Mouse (Mus musculus): ENCODE measurements around the gene Cmas.

The Cmas gene

DNA sequence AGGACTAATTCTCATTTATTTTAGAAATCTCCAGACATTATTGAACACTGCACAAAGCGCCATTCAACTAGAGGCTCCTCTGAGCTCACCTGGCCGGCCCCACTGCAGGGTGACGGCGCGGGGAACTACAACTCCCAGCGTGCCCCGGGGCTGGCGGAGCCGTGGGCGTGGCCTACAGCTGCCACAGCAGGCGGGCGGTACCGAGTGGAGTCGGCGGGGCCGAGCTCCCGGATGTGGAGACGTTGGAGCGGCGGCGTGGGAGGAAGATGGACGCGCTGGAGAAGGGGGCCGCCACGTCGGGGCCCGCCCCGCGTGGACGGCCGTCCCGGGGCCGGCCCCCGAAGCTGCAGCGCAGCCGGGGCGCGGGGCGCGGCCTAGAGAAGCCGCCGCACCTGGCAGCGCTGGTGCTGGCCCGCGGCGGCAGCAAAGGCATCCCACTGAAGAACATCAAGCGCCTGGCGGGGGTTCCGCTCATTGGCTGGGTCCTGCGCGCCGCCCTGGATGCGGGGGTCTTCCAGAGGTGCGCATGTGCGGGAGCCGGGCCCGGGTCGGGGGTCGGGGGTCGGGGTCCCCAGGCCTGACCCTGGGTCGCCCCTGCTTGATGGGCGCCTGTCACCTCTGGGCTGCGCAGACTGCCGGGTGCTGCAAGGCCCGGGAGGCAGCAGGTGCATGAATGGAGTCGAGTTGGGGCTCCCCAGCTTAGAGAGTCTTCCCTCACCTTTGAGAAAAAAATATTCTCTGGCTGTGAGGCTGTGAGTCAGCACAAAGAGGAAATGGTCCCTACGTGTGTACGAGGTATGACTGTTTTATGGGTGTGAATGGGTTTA, at the start of gene Cmas:
TSS of gene Cmas (plus strand) at position 180 of the 827 bp plus-strand sequence.
- peak; percentile 95 for DNase-seq

DNA sequence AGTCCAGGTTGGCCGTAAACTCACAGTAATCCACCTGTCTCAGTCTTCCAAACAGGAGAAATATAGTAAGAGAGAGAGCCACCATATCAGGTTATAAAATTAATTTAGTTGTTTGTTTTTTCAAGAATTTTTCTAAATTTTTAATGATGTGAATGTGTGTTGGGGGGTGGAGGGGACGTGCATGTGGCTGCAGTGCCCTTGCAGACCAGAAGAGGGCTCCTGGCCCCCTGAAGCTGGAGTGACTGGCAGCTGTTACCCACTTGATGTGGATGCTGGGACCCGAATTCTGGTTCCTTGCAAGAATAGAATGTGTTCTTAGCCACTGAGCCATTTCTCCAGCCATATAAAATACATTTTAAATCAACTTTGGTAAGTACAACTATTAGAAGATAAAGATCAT, 49.8 kb upstream of the Cmas start:
- no peak for DNase-seq

DNA sequence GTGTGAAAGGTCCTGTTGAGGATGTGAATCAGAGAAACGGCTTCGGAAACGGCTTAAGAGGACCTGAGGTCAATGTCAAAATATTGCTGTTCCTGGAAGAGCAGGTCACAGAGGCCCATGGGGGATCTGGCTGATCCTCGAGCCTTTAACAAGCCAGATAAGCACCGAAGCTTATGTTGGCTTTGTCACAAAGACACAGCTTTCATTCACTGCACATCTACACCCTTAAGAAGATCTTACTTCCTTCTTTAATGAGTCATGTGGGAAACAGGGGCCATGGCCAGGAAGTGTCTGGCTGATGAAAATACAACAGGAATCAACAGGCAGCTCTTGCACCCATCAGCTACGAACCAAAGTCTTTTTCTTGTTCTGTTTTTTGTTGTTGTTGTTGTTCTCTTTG, 48.1 kb upstream of the Cmas start:
- DNase-seq = no peak

DNA sequence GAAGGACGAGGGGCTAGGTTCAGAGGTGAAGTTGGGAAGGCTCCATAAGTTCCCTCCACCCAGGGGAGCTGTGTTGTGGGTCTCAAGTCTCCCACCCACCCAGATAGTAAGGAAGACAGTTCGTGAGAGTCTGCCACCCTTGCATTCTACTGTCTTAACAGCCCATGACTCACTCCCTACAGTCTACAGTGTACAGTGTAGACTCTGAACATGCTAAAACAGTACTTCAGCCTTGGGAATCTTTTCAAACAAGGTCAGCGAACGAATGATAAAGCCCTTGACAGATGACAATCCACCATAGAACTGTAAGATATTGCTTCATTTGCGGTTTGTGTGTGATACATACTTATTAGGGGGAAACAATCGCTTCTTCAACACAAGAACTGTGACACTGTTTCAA, 45.8 kb upstream of the Cmas start:
- no peak for DNase-seq

DNA sequence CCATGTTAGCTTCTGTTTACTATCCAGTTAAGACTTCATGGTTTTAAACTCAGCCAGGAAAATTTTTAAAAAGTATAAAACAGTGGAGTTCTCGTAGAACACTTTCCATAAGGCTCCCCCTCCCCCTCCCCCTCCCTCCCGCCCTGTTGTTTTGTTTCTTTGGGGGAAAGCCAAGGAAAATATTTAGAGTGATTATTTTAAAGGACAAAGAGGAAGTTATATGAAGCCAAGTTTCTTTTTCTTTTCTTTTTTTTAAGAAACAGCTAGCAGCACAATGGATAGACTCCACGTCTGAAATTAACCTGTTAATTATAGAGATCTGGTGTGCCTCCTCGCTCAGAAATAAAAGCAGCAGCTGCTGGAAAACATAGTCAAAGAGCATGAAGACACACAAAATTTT, 45.4 kb upstream of the Cmas start:
- DNase-seq = no peak

DNA sequence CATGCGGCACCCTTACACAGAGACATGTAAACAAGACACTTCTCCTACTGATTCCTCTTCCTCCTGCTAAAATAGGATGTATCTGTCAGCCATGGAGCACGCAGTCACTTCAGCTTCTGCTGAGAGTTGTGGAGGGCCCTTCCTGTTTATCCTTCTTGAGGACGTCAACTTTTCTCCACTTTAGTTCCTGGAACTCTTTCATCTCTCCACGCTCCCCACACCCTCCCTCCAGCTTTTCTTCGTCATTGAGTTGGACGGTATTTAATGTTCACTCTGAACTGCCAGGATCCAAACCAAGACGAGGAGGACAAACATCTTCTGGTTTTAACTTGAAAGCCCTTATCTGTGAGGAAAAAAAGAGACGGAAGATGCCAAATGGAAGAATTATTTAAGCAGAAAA, 41.5 kb upstream of the Cmas start:
- no peak for DNase-seq

DNA sequence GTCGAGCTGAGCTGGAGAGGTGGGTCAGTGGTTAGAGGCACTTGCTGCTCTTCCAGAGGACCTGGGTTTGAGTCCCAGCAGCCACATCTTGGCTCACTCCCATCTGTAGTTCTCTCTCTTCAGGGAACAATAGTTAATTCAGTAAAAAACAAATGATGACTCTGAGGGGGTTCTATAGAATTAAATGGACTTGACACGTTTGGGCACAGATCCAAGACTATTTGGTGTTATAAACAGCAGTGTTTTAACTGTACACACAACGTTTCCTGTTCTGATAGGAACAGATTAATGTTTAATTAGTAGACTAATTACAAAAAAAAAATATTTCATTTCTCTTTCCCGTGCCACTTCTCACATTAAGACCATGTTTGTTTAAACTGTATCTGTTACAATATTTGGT, 39.3 kb upstream of the Cmas start:
- DNase-seq = no peak

DNA sequence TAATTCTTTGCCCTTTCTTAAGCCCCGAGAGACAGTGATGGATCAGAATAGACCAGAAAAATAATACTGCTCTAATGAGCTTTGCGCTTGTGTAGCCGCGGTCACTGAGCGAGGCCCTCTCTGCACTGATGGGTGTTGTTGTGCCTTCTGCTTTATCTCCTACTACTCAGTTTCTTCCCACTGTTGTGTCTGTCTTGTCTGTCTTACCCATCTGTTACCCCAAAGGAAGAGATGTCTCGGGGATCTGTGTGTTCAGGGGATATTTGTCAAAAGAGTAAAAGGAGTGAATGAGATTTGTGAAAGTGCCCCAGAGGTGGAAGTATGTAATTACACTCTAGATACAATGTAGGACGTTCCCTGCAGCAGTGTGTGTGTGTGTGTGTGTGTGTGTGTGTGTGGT, 38.3 kb upstream of the Cmas start:
- DNase-seq = no peak

DNA sequence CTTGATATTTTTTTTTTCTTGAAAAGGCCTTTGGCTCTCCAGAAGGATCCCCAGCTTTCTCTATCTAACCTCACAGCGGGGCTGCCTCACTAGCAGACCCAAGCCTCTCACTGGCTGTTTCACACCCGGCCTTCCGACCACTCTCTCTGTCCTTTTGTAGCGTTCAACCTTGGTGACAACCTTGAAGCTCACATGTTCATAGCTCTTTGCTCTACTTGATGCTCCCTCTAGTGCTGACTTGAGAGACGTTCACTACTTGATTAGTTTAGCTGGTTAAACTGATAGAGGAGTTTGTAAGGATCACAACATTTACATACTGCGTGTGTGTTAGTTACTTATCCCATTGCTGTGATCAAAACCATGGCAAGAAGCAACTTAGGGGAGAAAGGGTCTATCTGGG, 35.8 kb upstream of the Cmas start:
- DNase-seq = no peak

DNA sequence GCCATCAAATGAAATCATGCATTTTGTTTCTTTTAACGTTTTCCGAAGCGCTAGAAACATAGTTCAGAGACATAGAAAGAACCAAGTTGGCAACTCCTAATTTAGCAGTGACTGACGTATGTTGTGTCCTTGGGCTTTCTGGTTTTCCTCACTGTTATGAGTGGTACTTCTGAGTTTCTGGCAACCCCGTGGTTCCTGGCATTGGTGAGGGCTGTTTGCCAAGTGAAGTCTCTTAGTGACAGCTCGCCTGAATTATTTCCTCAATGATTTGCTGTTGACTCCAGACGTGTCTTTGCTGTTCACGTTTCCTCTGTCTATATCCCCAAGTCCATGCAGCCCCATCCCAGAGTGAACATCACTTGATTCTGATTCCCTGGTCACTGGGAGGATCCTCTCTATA, 34.8 kb upstream of the Cmas start:
- DNase-seq = no peak

DNA sequence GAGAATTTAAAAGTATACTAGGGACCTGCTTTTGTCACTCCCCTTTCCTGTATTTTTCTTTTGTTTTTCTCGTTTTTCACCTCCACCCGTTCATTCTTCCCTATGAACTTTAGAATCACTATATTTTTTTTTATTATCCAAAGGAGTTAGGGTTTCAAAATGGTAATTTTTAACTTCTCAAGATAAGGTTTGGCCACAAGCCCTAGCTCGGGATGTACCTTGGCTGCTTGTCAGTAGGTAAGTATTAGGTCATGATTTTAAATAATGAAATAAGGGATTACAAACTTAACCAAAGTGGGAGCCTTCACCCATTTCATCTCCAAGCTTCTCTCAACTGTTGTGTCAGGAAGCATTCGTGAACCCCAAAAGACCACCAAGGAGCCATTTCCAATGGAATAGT, 30.5 kb upstream of the Cmas start:
- no peak for DNase-seq

DNA sequence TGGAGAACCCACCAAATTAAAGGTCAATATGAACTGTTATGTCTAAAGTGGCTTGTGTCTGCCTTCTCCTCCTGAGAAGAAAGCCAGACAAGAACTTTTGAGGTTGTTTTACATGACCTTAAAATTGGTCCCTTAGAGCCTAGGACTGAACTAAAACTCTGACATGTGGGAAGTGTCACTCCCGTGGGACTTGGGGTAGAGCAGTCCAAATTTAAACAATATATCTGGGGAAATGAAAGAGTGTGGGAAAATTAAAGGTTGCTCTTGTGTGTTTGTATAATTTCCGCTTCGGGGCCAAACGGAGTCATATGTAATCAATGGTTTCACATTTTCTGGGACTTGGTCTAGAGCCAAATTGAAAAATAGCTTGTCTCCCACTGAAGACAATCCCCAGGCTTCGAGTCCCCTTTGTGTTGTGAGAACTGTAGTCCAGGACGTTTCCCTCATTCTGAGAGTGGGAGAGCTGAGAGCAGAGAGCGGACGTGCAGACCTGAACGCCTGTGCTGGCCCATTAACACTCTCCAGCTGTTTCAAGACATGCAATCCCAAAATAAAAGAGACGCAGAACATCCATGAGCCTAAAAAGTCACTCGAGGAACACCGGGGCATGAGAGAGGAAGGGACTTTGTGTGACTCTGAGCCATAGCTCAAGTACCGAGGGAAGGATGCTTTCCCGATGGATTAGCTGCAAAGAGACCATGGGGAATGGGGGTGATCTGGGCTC, 23.8 kb upstream of the Cmas start:
- no peak for DNase-seq

DNA sequence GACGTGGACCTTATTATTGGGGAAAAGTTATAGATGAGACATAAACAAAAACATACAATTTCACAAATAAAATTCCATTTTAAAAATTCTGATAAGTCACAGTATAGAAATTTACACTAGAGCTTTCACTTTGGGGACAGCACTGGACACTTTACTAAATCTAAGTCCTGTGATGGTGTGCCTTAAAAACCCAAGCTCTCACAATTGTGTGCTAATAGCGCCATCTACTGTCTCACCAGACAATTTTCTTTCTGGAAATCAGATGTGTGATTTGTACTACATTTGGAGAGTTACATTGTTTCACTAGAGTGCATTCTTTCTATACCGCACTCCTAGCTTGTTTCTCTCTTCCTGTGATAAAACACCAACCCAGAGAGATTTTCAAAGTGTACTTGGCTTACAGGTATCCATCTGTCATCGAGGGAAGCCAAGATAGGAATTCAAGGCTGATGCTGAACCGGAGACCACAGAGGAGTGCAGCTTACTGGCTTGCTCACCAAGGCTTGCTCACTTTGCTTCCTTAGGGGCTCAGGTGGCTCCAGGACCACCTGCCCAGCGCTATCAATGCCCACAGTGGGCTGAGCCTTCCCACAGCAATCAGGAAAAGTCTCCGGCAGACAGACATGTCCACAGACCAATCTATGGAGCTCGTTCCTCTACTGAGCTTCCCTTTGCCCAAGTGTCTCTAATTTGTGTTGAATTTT, 21.0 kb upstream of the Cmas start:
- DNase-seq = peak; percentile 24

DNA sequence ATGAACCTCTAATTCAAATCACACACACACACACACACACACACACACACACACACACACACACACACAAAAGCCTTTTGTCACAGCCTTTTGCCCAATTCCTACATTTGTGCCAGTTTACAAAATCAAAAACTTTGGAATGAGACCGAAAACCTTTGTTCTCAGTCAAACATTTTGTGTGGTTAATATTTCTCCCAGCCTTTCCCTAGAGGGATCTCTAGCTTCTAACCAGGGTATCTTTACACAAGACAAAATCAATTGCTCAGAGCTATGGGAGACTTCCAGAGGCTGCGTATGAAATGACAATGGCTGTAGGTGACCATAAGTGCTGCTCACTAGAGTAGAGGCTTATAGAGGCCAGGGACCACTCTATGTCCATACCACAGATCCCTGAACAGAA, 18.3 kb upstream of the Cmas start:
- no peak for DNase-seq

DNA sequence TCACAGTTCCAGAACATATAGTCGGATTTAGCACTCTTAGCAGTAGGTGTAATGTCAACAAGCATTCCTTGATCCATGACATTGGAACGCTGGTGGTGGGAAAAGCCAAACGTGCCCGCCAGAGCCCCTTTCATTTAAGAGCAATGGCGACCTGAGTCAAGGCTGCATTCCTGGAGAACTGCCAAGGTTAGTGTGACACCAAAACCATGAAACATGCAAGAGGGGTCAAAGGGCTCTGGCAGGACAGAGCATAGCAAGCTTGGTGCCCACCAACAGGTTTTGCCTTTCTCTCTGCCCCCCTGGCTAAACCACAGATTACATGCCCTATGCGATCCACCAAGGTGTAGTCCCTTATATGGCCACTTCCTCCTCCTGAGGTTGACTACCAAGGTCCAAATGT, 17.8 kb upstream of the Cmas start:
- no peak for DNase-seq

DNA sequence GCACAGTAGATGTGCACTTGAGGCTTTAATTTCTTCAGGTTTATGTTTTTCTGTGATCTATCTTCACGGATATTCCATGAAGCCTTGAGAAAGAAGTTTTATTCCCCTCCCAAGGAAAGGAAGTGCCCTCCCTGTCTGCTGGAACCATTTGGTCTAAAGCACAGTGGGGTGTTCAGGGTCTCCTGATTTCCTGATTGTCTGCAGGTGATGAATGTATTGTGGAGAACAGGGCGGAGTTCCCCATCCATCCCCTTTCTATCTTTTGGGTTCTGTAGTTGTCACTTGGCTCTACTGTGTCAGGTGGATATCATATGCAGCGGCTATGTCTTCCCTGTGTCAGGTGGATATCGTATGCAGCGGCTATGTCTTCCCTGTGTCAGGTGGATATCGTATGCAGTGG, 14.7 kb upstream of the Cmas start:
- DNase-seq = no peak

DNA sequence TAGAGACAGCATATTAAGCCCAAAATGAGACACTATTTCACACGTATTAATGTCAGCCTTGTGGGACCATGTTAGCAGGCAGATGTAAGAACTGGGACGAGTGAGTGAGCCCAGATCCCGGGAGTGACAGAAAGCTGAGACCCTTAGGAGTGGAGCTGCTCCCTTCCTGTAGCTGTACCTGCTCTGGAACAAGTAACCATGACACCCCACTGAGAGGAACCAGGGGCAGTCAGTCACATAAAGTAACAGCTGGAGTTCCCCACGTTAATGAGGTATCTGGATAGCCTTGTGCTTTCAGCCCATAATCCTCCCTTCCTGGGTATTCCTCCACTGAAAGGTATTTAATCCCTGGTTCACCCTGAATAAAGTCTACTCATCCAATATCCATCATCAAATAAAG, 13.3 kb upstream of the Cmas start:
- DNase-seq = no peak

DNA sequence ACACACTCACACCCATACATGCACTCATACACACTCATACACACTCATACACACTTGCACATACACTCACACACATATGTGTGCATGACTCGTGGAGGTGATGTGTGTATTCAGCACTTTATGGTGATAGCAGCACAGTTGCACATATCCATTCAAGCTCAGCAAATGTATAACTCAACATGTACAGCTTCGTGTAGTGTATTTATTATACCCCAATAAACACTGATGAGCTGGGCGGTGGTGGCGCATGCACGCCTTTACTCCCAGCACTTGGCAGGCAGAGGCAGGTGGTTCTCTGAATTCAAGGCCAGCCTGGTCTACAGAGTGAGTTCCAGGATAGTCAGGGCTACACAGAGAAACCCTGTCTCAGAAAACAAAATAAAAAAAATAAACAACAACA, 11.0 kb upstream of the Cmas start:
- no peak for DNase-seq

DNA sequence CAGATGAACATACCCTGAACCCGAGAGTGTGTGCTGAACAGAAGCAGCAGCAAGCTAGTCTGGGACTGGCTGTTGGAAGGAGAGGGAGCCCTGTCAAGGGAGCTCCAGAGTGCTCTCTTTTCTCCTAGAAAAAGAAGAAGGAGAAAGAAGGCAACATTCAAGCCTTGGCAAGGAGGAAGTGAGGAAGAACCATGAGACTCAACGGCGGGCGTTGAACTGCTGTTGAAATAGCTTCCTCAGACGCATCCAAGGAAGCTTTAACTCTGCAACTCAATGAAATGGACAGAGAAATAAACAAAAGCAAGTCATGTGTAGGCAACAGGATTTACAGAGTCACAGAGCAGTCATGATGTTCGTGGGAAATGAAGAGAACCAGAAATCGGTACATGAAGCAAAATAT, 9.7 kb upstream of the Cmas start:
- DNase-seq = no peak

DNA sequence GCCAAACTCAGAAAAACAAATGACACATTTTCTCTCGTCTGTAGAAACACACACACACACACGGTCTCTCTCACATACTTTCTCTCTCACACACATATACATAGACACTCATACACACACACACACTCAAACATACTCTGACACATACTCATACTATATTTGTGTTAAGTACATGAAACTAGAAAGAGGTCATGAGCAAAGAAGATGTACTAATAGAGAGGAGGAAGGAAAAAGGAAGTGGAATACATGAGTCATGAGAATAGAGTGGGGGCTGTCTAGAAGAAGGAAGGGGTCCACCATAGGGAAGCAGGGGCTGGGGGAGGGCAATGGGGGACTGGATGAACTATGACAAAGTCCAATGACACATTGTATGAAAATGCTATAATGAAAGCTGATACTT, 9.3 kb upstream of the Cmas start:
- DNase-seq = no peak

DNA sequence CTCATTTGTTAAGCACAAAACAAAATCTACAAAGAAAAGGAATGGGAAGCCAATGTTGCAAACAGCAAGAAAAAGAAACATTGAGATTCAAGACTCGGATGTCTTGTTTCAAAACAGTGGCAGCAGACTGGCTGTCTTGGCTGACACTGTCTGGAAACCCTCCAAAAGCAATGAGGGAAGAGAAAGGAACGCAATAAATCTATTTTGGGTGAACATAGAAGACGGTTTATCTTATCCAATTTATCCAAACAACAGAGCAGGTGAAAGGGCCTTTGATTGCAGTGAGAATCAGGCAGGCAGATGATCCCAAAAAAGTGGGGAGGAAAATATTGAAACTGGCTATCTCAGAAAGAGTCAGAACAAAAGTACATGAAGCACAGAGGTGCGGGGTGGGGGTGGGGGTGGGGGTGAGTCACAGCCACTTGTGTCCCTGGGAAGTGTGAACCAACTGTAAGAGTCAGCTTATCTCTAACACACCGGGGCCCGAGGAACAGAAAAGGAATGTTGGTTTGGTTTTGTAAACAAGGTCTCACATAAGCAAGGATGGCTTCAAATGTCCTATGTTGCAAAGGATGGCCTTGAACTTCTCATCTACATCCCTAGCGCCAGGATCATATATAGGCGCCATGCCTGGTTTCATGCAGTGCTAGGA, 8.3 kb upstream of the Cmas start:
- no peak for DNase-seq

DNA sequence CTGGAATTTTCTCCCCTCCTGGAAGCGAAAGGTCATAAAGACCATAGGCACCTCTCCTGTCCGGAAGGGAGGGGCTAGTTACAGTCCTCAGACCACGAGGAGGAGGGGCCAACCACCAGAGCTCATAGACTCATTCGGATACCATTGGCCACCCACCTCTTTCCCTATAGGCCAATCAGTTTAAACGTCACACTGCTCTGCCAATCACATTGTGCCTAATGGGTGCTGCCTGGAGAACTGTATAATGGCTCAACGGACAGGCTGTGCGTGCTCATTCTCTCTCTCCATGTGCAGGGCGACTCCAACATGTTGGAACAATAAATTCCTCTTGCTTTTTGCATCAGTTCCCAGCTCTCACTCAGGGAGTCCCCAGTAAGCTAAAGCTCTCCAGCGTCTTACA, 5.1 kb upstream of the Cmas start:
- DNase-seq = no peak

Data from right cerebral cortex, adult 18-20 months (tissue).